Mouse (Mus musculus): ENCODE results near the gene Oas1a.
"Not testable (repeated sequence)": the region's sequence is repeated elsewhere in the genome, so short reads cannot be mapped to it uniquely, and the experiment has no call there.

Oas1a gene

DNA sequence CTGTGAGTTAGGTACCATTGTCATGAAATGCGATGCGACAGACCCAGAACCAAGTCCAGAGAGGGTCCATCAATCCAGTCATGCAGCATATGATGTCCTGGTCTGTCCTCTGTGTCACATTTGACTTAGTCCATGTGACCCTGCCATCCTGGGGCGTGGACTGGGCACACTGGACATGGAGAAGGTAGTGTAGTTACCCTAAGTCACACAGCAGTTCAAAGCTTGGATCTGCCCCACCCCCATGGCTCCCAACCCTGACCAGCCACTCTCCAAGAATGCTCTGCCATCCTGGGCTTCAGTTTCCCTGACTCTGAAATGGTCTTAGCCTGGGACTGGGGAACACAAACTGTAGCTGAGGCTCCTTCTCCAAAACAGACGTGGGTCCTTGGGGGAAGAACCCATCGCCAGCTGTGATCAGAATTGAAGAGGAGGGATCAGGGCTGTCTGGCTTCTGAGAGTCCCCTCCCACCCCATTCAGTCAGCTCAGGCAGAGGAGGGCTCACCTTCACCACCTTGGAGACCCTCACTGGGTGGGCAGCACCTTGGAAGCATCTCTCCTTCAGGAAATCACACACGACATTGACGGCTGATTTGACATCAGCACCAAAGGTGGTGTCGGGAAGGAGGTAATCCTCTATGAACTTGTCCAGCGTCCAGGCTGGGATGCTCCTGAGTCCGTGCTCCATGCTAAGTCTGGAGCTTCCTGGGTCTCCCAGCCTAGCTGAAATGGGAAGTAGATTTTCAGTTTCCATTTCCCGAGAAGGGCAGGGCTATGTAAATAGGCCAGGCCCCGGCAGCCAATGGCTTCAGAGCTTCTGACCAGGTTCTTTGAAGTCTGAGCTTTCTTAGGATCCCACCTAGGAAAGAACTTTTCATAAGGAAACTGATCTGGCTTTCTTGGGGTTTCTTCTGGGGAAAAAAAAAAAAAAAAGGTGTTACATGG is at the start of gene Oas1a:
Oas1a (minus strand) TSS at position 731 of the 943 bp plus-strand sequence.
- not testable (repeated sequence) for DNase-seq (ENCODE audit: low read depth)

DNA sequence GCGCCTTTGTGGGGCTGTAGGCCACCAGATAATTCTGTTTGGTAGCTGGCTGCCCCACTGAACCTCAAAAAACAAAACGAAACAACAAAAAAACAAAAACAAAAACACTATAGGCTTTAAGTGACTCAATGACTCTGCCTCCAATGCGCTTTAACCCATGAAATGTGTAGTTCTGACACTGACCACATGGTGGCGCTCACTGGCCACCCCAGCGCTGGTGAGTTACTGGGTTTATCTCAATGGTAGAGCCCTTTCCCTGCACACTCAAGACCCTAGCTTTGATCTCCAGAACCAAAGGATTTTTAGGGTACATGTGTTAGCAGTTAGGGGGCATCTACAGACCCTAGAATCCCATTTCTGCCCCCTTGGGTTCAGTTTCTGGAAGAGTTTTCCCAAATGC is 46.7 kb upstream of the Oas1a start:
- peak; percentile 51 for DNase-seq (ENCODE audit: low read depth)

DNA sequence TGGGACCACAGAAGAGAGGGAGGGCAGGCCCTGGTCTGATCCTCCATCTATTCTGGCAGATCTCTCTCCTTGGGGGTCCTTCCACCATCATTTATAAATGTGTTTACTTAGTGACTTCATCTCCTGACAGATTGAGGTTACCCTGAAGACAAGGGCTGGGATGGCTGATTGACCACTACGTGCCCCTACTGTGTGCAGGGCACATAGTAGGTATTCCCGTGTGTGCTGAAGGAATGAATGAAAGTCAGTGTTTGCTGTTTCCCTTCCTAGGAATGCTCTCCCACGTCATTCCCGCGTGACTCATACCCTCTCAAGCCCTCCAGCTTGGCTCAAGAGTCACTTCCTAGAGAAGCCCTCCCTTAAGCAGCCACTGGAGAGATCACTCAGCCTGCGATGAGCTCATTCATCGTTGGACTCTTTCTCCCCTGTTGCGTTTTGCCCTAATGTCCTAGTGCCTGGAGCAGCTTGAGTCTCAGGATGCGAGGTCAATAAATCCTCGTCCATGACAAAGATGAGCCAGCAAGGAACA is 45.0 kb upstream of the Oas1a start:
- DNase-seq (ENCODE audit: low read depth), result peak; percentile 68

DNA sequence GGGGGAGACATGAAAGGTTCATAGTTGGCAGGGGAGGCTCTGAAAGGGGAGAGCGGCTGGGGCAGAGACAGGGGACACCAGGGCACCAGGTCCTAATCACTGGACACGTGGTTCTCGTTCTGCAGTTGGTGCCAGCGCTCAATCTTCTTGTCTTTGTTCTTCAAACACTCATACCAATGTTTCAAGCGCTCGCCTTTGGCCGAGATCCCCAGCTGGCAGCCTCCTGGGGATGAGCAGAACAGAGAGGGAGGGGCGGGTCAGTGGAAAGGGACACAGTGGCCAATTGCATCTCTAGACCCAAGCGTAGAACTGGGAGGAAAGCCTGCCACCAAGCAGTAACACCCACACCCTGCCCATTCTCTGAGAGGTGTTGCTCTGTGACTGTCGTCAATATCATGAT is 34.8 kb upstream of the Oas1a start:
- no peak for DNase-seq (ENCODE audit: low read depth)

DNA sequence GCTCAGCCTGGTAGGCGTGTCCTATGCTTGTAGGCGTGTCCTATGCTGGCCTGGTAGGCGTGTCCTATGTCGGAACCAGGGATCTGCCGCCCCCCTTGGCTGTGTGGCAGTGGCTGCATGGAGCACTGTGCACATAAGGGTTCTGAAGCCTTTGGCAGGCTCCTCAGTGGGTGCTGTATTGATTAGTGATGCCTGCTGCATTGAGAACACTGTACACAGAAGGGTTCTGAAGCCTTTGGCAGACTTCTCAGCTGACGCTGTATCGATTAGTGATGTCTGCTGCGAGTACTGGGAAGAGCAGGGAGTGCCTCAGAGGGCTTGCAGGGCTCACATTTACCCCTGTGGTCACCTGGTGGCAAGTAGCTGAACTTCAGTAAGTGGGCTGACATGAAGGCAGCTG is 31.3 kb upstream of the Oas1a start:
- DNase-seq (ENCODE audit: low read depth), result no peak

DNA sequence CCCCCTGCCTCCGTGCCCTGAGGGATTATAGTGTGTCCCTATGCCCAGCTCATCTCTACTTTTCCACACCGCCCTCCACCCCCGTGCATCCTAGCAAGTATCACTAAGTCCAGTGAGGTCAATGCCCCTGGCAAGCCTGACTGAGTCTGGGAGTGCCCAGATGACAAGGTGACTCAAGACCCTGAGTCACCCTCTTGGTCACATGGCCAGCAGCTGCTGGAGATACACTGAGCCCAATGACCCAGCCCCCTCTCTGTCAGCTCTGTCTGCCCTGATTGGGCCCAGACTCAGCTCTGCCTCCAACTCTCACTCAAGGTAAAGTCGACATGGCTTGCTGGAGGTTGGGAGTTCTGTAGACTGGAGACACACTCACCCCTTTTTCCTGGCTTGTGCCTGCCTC is 30.5 kb upstream of the Oas1a start:
- peak; percentile 9 for DNase-seq (ENCODE audit: low read depth)

DNA sequence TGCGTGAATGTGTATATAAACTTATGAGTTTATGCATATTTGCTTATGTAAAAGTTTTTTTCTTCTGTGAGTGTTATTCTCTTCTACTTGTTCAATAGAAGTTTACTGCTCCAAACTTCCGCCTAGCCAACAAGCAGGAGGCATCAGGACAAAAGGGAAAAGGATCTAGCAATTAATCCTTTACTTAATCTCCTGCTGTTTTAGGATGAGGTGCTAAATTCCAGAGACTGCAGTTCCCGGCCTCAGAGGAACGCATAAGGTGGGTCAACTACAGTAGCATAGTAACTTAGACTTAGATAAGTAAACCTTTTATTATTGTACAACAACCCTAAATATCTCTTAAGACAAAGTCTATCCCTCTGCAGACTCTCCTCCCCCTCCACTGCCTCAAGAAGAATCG is 26.6 kb upstream of the Oas1a start:
- DNase-seq (ENCODE audit: low read depth), result no peak

DNA sequence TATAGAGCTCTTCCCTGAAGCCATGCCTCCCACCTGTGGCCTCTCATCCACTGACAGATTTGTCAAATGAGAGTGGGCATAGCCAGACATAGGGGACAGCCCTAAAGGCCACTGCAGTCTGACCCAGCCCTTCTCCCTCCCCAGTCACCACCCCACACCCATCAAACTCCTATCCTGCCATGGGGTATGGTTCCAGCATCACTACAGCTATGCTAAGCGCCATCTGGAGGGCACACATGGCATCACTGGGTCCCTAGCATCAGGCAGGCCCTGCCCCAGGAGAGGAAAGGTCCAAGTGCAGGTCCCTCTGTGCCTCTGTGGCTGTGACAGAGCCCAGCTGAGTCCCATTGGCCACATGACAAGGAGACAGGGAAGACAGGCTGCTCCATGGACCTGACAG is 19.7 kb upstream of the Oas1a start:
- DNase-seq (ENCODE audit: low read depth), result no peak

DNA sequence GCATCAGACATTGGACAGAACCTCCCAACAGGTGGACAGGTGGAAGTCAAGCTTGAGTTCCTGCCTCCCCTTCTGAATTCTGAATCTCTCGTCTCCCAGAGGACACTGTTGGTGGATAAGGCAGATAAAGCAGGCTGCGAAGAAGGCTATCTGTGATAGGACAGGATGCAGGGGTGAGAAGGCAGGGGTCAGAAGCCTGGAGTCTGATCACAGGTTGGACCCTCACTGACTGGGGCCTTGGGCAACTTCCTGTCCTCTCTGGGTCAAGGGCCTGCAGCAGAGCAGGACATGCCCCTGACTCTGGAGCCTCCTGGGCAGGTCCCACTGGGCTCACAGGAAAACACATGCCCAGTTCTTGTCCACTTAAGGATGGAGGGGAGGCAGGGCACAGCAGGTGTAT is 19.0 kb upstream of the Oas1a start:
- not testable (repeated sequence) for DNase-seq (ENCODE audit: low read depth)

DNA sequence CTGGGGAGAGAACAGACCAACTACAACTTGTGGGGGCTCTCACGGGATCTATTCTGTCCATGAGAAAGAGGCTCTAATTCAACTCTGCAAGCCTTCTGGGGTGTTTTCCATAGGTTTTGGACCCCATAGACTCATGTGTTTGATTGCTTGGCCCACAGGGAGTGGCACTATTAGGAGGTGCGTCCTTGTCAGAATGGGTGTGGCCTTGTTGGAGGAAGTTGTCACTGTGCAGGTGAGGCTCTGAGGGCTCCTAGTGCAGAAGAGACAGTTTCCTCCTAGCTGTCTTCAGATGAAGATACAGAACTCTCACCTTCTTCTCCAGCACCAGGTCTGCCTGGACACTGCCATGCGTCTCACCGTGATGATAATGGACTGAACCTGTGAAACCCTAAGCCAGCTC is 17.2 kb upstream of the Oas1a start:
- not testable (repeated sequence) for DNase-seq (ENCODE audit: low read depth)

DNA sequence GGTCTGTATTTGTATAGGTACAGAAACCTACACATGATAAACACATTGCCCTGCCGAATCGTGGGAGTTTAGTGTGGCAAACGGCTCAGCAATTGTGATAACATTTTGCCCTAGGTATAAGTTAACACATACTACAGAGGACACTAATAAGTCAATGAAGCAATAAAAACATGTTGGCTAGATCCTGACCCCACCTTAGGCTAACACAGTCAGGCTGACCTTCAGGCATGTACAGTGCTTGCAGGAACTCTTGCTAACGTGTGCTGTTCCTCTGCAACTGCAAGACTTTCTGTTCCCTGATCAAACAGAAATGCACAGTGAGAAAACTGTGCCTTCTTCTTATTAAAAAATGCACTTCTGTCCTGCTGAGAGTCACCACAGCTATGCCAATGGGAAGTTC is 16.6 kb upstream of the Oas1a start:
- no peak for DNase-seq (ENCODE audit: low read depth)

DNA sequence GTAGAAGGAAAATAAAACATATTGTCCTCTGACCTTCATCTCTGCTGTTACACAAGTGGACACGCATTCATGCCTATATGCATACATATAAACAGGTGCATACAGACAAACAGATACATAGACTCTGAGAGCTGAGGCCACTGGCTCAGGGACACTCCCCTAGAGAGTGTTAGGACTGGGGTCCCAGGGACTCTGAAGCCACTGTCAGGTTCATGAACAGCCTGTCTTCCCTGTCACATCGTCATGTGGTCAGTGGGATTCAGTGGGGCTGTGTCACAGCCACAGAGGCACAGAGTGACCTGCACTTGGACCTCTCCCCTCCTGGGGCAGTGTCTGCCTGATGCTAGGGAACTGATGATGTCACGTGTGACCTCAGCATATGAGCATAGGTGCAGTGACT is 13.0 kb upstream of the Oas1a start:
- no peak for DNase-seq (ENCODE audit: low read depth)

DNA sequence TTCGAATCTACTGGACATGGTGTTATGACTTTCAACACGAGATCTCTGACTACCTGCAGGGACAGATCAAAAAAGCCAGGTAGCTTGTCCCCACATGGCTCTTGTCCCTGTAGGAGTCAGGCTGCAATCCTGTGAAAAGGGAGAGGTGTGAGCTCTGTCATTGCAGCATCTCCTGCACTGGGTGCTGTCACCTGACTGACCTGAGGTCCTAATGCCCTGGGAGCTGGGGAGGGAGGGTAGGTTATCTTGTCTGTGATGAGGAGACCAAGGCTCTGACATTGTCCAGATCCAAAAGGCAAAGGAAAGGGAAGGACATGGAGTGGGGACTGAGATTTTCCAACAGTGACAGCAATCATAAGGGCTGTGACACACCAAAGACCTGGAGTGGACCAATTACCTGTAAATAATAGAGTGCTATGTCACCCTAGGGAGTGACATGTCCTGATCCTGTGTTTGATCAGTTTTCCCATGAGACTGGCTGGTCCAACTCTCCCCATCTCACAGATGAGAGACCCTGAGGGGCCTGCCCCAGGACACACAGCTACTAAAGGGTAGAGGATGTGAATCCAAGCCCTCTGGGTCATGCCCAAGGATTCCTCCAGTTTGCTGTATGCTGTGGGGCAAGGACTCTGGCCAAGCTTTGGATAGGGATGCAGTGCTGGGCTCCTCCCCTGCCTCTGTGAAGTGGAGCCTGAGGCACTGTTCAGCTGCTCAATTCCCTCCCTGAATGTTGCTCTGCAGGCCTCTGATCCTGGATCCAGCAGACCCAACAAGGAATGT is 12.0 kb upstream of the Oas1a start:
- not testable (repeated sequence) for DNase-seq (ENCODE audit: low read depth)

DNA sequence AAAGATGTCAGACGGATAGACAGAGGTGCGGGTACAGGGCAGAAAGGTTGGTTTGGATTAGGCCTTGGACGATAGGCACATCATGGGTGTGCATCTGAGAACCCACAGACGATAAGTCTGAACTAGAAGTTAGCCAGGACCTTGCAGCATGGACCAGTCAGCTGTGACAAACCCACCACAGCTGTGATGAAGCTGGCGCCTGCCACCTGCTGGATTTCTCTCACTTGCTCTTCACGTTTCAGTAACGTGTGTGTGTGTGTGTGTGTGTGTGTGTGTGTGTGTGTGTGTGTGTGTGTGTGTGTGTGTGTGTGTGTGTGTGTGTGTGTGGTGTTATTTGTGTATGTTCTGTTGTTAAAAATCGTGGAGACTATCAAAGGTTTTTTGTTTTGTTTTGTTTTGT is 6.9 kb upstream of the Oas1a start, which contains the start of gene Oas1d:
Oas1d (plus strand) TSS at position 333 of the 400 bp plus-strand sequence.
- not testable (repeated sequence) for DNase-seq (ENCODE audit: low read depth)

DNA sequence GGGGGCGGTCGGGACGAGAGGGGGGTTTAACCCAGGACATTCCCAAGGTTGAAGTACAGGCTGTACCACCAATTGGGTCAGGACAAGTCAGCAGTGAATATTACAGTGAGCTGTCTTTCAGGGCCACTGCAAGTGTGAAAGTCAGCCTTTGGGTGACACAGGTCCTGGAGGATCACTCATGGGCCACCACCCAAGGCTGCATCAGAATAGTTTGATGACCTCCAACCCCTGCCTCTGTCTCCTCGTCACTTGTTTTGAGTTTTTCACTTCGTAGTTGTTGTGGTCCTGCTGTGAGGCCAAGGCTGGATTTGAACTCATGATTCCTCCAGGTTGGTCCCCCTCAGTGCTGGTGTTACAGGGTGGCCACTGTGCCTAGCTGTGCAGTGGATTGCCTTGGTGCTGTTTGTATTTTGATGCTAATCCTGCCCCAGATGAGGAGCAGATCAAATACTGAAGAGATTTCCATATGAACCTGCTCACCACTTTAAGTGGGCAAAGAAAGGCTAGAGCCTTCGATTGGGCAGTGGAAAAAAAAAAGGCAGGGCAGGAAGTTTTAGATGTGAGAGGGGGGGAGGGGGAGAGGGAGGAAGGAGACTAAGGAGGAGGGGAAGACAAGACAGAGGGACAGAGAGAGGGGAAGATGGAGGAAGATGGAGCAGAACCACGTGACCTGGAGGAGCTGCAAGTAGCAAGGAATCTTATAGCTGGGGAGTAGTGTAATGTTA is 1.0 kb upstream of the Oas1a start:
- DNase-seq (ENCODE audit: low read depth), result no peak

DNA sequence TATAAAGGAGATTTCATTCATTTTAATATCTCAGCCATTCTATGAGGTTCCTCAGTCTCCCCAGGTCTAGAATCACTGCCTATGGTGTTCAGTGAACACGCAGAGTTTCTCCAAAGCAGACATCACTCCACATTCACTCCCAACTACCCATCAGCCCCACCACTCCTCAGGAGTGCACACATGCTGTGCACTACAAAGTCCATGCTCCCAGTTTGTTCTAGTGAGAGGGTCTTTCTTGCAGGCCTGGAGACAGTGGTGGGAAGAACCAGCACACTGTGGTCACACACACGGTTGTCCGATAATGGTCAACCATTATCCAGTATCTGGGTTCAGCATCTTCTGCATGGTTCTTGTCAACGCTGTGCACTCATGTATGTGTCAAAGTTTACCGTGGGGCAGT is 5.3 kb downstream of the Oas1a start:
- no peak for DNase-seq (ENCODE audit: low read depth)

DNA sequence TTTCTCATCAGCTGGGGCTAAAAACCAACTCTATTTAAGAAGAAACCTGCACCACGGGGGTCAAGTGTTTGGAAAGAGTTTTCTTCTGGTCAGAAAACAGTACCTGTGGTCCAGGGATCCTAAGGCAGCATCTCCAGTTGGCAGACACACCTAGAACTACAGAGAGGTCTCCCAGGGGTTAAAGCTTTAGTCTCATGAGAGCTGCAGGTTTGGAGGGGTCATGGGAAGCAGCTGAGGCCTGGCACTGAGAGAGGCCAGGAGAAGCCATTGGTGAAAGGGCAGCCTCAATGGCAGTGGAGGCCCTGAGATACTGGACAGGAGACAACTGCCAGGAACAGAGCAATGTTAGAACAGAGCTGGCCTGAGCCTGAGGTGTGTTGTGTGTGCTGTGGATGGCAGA is 6.7 kb downstream of the Oas1a start:
- DNase-seq (ENCODE audit: low read depth), result no peak

DNA sequence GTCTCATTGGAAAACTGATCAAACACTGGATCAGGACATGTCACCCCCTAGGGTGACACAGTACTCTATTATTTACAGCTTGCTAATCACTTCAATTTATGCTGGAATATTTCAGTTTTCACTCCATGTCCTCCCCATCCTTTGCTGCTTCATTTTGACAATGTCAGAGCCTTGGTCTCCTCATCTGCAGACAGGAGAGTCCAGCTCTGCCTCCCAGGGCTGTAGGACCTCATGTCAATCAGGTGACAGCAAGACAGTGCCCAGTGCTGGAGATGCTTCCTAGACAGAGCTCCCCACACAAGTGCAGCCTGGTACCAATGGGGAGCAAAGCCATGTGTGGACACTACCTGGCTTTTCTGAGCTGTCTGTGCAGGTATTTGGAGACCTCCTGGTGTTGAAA is 8.6 kb downstream of the Oas1a start:
- DNase-seq (ENCODE audit: low read depth), result no peak

DNA sequence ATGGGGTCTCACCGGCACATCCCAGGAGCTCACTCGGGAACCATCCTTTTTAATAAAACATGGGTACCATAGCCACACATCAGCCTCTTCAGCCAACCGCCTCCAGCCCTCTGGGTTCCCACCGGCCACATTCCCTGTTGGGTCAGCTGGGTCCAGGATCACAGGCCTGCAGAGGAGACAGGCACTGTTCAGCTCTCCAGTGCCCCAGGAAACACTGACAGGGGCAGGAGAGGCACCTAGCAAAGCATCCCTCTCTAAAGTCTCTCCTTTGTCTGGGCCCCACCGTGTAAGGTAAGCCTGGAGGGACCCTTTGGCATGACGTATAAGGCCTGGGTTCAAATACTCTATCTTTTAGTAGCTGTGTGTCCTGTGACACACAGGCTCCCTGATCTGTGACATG is 9.0 kb downstream of the Oas1a start:
- DNase-seq (ENCODE audit: low read depth), result no peak

DNA sequence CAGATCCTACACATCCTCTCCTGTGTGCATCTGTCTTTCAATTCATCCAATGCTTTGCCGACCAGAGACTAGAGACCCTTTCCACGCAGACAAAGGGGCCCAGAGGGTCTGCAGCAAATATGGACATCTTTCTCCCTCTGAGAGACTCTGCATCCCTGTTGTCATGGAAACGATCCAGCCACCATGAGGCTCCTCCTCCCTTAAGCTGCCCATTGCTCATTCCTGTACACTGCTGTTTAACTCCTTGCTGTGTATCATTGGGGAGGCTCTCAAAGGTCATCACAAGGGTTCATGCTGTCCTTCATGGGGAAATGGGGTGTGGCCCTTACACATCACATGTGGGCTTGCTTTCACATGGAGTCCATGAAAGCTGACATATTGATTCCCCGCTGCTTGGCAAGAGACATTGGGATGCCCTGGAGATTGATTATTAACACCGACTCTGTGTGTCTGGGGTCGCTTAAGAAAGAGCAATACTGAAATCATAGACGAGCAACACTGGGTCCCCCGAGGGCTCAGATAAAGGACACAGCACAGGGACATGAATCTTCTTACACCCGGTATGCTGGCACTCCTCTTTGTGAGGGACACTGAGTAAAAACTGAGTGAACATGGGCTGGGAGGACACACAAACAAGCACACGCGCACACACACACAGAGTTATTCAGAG is 12.0 kb downstream of the Oas1a start:
- no peak for DNase-seq (ENCODE audit: low read depth)

DNA sequence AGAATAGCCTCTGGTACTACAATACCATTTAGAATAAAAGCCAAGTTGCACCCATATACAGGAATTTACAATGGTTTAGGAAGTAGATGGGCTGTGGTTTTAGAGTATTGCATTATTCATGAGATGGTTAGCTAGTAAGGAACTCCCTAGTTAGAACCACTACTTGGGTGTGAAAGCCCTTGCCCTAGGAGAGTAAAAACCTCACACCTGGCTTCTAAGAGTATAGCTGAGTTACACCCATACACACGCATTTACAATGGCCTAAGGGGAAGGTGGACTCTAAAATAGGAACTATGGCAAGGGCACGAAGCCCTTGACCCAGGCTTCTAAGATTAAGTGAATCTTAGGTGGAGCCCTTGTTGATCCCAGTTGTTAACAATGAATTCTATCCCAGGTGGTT is 12.6 kb downstream of the Oas1a start:
- not testable (repeated sequence) for DNase-seq (ENCODE audit: low read depth)

DNA sequence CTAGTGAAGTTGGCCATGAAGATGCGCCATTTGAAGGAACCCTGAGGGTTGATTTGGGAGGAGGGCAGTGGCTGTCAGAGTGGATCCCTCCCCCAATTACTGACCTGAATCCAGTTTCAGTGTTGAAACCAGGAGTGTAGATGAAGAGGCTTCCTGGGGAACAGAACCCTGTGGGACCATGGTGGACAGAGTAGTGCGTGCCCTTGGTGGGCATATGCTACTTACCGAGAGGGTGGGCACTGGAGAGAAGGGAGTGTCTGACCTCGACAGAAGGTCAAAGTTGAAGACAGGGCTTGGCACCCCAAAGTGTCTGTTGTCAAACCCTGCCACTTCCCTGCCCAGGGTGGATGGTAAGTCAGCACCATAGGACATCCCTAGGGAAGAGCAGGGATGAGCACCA is 13.5 kb downstream of the Oas1a start:
- not testable (repeated sequence) for DNase-seq (ENCODE audit: low read depth)

All from NIH3T3 (cell line).